Mouse (Mus musculus) neural tube, embryonic 11.5 days (tissue): ENCODE measurements around the gene Klk11. TPM values are rescaled to one million over a fixed set of nuclear protein-coding genes. Genes with fewer than 3 reads are reported as not detected.

Experiments used
- ATAC-seq: fragments of 200-750 bp; cut with Nextera tagmentation; 2 replicates; pipeline ENCODE4 v1.8.0; 2017; ENCODE audit warnings: moderate number of reproducible peaks, mild to moderate bottlenecking, moderate TSS enrichment, moderate library complexity; ENCODE audit not compliant: insufficient read depth, low FRiP score, low TSS enrichment
- DNase-seq: peaks from one replicate; pipeline ENCODE4 v3.0.0-alpha.2; 2015; ENCODE audit warnings: low spot score
- H3K27ac ChIP-seq: fragments of 300-500 bp; sonication (generic); 2 replicates; pipeline ENCODE4 v1.5.1; 2014; ENCODE audit warnings: low read depth, mild to moderate bottlenecking, low read length
- H3K27me3 ChIP-seq: fragments of 300-500 bp; sonication (generic); 2 replicates; pipeline ENCODE4 v1.6.1; 2014; ENCODE audit warnings: mild to moderate bottlenecking, low read length, mixed read lengths; ENCODE audit not compliant: control insufficient read depth, insufficient read depth
- H3K36me3 ChIP-seq: fragments of 300-500 bp; sonication (generic); 2 replicates; pipeline ENCODE4 v1.6.1; 2014; ENCODE audit warnings: mild to moderate bottlenecking, low read length, moderate library complexity, mixed read lengths; ENCODE audit not compliant: control insufficient read depth, insufficient read depth
- H3K4me1 ChIP-seq: fragments of 300-500 bp; sonication (generic); 2 replicates; pipeline ENCODE4 v1.6.1; 2014; ENCODE audit warnings: low read length, mixed read lengths; ENCODE audit not compliant: control insufficient read depth, insufficient read depth
- H3K4me2 ChIP-seq: fragments of 300-500 bp; sonication (generic); 2 replicates; pipeline ENCODE4 v1.6.1; 2014; ENCODE audit warnings: low read depth, mild to moderate bottlenecking, moderate library complexity
- H3K4me3 ChIP-seq: fragments of 300-500 bp; sonication (generic); 2 replicates; pipeline ENCODE4 v1.5.1; 2014; ENCODE audit warnings: low read depth, low read length
- H3K9ac ChIP-seq: fragments of 300-500 bp; sonication (generic); 2 replicates; pipeline ENCODE4 v1.6.1; 2014; ENCODE audit warnings: mild to moderate bottlenecking, low read length
- H3K9me3 ChIP-seq: fragments of 300-500 bp; sonication (generic); 2 replicates; pipeline ENCODE4 v1.6.1; 2016; ENCODE audit warnings: low read length; ENCODE audit not compliant: control insufficient read depth
- WGBS: fragments of 180-500 bp; shearing (Covaris S2); extraction: QIAGEN DNeasy Blood & Tissue Kit; methylation state at CpG from one replicate; pipeline ENCODE4 v1.1.7; 2014; 5-methylcytosine and 5-hydroxymethylcytosine counted together
- polyA plus RNA-seq: library from polyadenylated mRNA; unstranded; fragments of >200 nt; fragmentation: Nextera tagmentation; extraction: Ambion mirVana; gene quantifications from 2 replicates; pipeline ENCODE4 v1.2.1, GENCODE M21; 2014

Klk11 gene
- polyA plus RNA-seq, 1 experiment from 2014 or later, result not detected

- Histone ChIP-seq H3K36me3 (no peaks in the 10 kb centered on the region), H3K9ac (no peak overlapping the region; the same call in 1 of the 2 replicates), H3K27me3 (no peaks in the 10 kb centered on the region), H3K4me2 (no peak overlapping the region), H3K27ac (no peak overlapping the region), H3K4me3 (no peak overlapping the region), H3K4me1 (no peaks in the 10 kb centered on the region), H3K9me3 (no peaks in the 10 kb centered on the region)
- 55% methylated on average over 6 of the region's 6 CpGs for WGBS
- no peak for DNase-seq
- no peak for ATAC-seq
Measured at GRCm38 (mm10) chr7:43774802-43775201, 398 bp downstream of the Klk11 start.

- WGBS, result 46% methylated on average over 7 of the region's 7 CpGs
- Histone ChIP-seq H3K4me2 (no peak overlapping the region), H3K27ac (no peak overlapping the region), H3K27me3 (no peaks in the 10 kb centered on the region), H3K4me3 (no peak overlapping the region), H3K4me1 (no peaks in the 10 kb centered on the region), H3K36me3 (no peaks in the 10 kb centered on the region), H3K9ac (no peak overlapping the region), H3K9me3 (no peaks in the 10 kb centered on the region)
- DNase-seq (no peak), ATAC-seq (no peak)
Measured at GRCm38 (mm10) chr7:43775311-43776057, 1.1 kb downstream of the Klk11 start.

- no peak for ATAC-seq
- H3K9me3 ChIP-seq, result no peaks in the 10 kb centered on the region
- WGBS, result 86% methylated on average over 5 of the region's 5 CpGs
- no peaks in the 10 kb centered on the region for H3K27me3 ChIP-seq
- H3K4me2 ChIP-seq, result no peak overlapping the region
- no peaks in the 10 kb centered on the region for H3K4me1 ChIP-seq
- H3K9ac ChIP-seq, result no peak overlapping the region
- H3K36me3 ChIP-seq, result no peaks in the 10 kb centered on the region
- H3K27ac ChIP-seq, result no peak overlapping the region
- no peak overlapping the region for H3K4me3 ChIP-seq
- DNase-seq, result no peak
Measured at GRCm38 (mm10) chr7:43776506-43776905, 2.1 kb downstream of the Klk11 start.

GRCm38 (mm10) chr7:43777423-43777822, 3.0 kb downstream of the Klk11 start:
- DNase-seq (no peak), ATAC-seq (no peak)
- H3K9ac ChIP-seq, result no peak overlapping the region
- H3K4me1 ChIP-seq, result no peaks in the 10 kb centered on the region
- no peak overlapping the region for H3K4me2 ChIP-seq
- no peak overlapping the region for H3K4me3 ChIP-seq
- no peaks in the 10 kb centered on the region for H3K36me3 ChIP-seq
- no peaks in the 10 kb centered on the region for H3K9me3 ChIP-seq
- H3K27me3 ChIP-seq, result no peaks in the 10 kb centered on the region
- WGBS, result 87% methylated on average over 12 of the region's 12 CpGs
- no peak overlapping the region for H3K27ac ChIP-seq

GRCm38 (mm10) chr7:43778176-43778970, 4.0 kb downstream of the Klk11 start:
- Histone ChIP-seq H3K4me1 (no peaks in the 10 kb centered on the region), H3K9me3 (no peaks in the 10 kb centered on the region), H3K27ac (no peak overlapping the region), H3K9ac (no peak overlapping the region), H3K4me2 (no peak overlapping the region), H3K36me3 (no peaks in the 10 kb centered on the region), H3K4me3 (no peak overlapping the region), H3K27me3 (no peaks in the 10 kb centered on the region)
- 90% methylated on average over 10 of the region's 10 CpGs for WGBS
- DNase-seq (no peak), ATAC-seq (no peak)

GRCm38 (mm10) chr7:43780241-43780640, 5.8 kb downstream of the Klk11 start:
- H3K27ac ChIP-seq, result no peak overlapping the region
- WGBS, result 78% methylated on average over 6 of the region's 6 CpGs
- H3K9me3 ChIP-seq, result no peaks in the 10 kb centered on the region
- no peak overlapping the region for H3K4me2 ChIP-seq
- H3K9ac ChIP-seq, result no peak overlapping the region
- DNase-seq, result no peak
- H3K4me1 ChIP-seq, result no peaks in the 10 kb centered on the region
- no peak for ATAC-seq
- no peak overlapping the region for H3K4me3 ChIP-seq
- H3K27me3 ChIP-seq, result no peaks in the 10 kb centered on the region
- no peaks in the 10 kb centered on the region for H3K36me3 ChIP-seq

GRCm38 (mm10) chr7:43780746-43781145, 6.3 kb downstream of the Klk11 start, which contains the start of gene Klk10:
Klk10 (plus strand) TSS chr7:43781035.
- no peaks in the 10 kb centered on the region for H3K4me1 ChIP-seq
- no peak within 1 kb of the TSS for H3K4me3 ChIP-seq
- no peak within 1 kb of the TSS for H3K9ac ChIP-seq
- no peaks in the 10 kb centered on the region for H3K27me3 ChIP-seq
- no peak within 1 kb of the TSS for H3K27ac ChIP-seq
- H3K9me3 ChIP-seq, result no peaks in the 10 kb centered on the region
- DNase-seq (no peak), ATAC-seq (no peak)
- H3K4me2 ChIP-seq, result no peak within 1 kb of the TSS
- 38% methylated on average over 5 of the region's 5 CpGs for WGBS
- no peaks in the 10 kb centered on the region for H3K36me3 ChIP-seq

- no peak for DNase-seq
- no peak for ATAC-seq
- H3K27me3 ChIP-seq, result no peaks in the 10 kb centered on the region
- H3K9ac ChIP-seq, result no peak overlapping the region
- H3K27ac ChIP-seq, result no peak overlapping the region
- 93% methylated on average over 11 of the region's 11 CpGs for whole genome bisulfite sequencing
- no peaks in the 10 kb centered on the region for H3K4me1 ChIP-seq
- no peaks in the 10 kb centered on the region for H3K36me3 ChIP-seq
- no peaks in the 10 kb centered on the region for H3K9me3 ChIP-seq
- no peak overlapping the region for H3K4me3 ChIP-seq
- no peak overlapping the region for H3K4me2 ChIP-seq
Measured at GRCm38 (mm10) chr7:43781541-43781940, 7.1 kb downstream of the Klk11 start.
